Mouse (Mus musculus) megakaryocyte-erythroid progenitor cell, adult 5-6 weeks (primary cell): ENCODE measurements around the gene Astl. TPM values are rescaled to one million over a fixed set of nuclear protein-coding genes. Genes with fewer than 3 reads are reported as not detected.

Experiments used
- ATAC-seq: replicated peaks from 2 replicates; pipeline ENCODE4 v1.8.0; 2016; ENCODE audit warnings: mild to moderate bottlenecking, inconsistent platforms; ENCODE audit not compliant: severe bottlenecking, poor library complexity, low FRiP score, low TSS enrichment
- total RNA-seq, 2 experiments: library from RNA; stranded (forward) in 1 of 2; stranded (reverse) in 1 of 2; fragments of 200-1000, 215-1000 nt in 1 of 2; fragments of >200 nt in 1 of 2; fragmentation: Nextera tagmentation in 1 of 2; gene quantifications; 2 replicates each; pipeline ENCODE4 v1.2.3; 2014 to 2017

The Astl gene
- total RNA-seq (2014; fragmentation: Nextera tagmentation) (0.40 TPM in 1 of 2 replicates, not detected in the other), total RNA-seq (2017) (not detected in 2 replicates)

DNA sequence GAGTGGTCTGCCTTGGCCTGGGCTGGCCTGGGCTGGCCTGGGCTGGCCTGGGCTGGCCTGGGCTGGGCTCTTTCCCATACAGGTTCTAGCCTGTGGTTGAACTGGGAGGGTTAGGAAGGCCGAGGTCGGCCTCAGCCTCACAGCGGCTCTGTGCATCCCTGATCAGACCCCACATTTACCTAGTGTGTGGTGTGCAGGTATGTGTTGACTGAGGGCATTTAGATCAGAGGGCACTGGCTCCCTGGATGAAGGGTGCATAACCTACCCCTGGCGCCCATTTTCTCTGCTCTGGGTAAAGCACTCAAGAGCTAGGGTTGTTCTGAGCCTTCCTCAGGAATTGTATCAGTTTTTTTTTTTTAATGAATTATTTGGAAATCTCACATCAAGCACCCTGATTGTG is at the start of gene Astl:
Astl (plus strand) TSS at position 224 of the 400 bp plus-strand sequence.
- ATAC-seq: no peak

DNA sequence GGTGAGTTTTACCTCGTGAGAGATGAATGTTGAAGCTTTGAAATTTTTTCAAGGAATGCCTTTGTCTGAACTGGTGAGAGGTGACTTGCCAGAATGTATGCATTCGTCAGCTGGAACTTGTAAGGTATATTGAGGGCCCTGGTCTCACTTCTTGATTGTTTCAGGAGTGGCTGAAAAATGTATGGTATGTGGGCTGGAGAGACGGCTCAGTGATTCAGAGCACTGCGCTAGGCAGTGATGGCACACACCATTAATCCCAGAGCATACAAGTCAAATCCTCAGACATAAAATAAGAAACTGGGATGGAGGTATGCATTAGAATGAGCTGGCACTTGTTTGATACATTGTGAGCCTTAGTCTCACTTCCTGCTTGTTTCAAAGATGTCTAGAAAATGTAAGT is 46.2 kb upstream of the Astl start:
- no peak for ATAC-seq

DNA sequence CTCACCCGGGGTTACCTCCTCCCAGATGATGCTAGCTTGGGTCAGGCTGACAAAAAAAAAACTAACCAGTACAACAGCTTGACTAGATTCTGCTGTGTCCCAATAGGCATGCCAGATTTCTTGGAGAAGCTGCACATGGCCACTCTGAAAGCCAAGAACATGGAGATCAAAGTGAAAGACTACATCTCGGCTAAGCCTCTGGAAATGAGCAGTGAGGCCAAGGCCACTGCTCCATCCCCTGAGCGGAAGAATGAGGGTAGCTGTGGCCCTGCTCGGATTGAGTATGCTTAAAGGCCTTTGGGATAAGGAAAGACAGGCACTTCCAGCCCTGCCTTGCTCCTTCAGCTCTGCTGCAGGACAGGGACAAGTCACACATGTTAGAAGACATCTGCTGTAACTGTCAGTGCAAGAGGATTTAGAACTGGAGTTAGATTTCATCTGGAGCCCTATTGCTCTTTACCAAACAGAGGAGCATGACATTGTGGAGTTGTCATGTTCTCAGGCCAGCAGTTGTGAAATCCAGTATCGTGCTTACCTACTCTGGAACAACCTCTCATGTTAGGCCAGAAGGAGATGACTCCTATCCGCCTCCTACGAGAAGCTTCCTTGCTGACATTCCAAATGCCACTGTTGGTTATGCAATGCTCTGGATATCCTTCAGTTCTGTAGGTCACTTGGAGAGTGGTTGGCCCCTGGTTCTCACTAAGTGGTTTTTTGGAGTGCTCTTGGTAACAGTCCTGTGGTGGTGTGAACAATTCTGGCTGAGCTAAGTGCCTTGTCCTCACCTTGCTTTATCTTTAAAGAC is 41.2 kb upstream of the Astl start:
- no peak for ATAC-seq

DNA sequence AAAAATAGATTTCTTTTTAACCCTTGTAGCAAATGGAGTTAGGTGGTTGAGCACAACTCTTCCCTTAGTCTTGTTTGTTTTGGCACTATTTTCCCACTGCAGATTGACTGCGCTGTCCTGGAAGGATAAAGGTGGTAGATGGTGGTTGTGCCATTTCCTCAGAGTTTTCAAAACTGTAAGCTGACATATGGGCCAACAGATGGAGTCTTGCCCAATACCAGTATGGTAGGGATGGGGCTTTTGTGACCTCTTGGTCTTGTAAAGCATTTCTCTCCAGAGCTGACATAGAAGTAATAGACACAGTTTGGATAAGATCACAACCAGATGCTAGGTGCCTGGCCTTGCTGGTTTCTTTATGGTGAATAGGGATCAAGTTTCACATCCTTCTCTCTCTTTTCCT is 40.4 kb upstream of the Astl start:
- ATAC-seq: no peak

DNA sequence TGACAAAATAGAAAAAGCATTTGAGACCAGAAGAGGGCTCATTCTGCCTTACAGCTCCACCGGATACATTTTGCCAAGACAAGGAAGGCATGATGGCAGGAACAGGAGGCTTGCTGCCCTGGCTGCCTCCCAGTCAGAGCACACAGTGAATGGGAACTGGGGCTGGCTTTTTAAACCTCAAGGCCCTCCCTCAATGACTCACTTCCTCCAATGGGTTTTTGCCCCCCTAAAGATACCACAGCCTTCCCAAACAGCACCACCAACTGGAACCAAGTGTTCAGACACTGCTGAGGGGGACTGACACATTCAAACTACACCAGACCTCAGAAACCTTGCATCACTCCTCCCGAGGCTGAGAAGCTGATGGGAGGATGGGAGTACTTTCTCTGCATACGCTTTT is 37.7 kb upstream of the Astl start:
- ATAC-seq: no peak

DNA sequence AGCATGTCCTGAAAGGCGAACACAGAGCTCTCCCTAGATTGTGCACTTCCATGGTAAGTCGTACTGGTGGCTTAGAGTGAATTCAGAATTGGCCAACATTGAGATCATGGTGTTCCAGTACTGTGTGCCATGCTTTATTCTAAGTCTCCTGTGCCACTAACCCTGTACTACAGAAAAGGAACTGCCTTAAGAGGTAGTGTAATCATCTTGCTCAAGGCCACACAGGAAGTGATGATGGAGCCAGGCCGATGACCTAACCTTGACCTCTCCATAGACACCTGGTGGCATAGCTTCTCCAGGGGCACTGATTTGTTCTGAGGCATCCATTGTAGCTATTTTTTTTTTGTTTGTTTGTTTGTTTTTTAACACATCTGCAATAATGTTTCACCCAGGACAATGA is 36.6 kb upstream of the Astl start:
- peak; percentile 28; the same call in 1 of the 2 replicates for ATAC-seq

GRCm38 (mm10) chr2:127304192-127304591 is 34.2 kb upstream of the Astl start:
- ATAC-seq: 0 out of 2 replicates have a peak, but pooled peaks have one; percentile 42

DNA sequence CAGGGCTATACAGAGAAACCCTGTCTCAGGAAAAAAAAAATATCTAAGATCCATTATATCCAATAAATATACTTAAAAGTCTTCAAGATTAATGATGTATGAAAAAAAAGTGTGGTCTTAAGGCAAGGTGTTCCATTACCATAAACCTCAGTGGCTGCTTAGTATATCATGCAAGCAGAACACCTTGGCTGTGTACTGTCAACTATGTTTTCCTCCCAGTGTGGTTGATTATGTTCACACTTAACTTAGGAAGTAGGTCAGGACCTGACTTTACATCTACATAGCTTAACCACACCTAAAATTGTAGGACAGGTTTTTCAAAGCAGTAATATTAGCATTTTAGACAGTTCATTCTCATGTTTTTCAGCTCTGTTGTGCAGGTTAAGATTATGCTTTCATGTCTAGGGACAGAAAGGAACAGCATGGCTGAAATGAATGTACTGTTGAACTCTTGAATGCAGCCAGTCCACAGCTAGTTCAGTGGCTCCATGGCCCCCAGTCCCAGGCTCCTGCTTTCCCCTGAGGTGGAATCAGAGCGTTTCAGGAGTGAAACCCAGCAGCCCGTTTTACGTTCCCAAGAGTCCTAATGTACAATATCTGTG is 33.7 kb upstream of the Astl start:
- ATAC-seq: peak; percentile 67

- no peak for ATAC-seq
Observed at GRCm38 (mm10) chr2:127306123-127306522, 32.3 kb upstream of the Astl start.

DNA sequence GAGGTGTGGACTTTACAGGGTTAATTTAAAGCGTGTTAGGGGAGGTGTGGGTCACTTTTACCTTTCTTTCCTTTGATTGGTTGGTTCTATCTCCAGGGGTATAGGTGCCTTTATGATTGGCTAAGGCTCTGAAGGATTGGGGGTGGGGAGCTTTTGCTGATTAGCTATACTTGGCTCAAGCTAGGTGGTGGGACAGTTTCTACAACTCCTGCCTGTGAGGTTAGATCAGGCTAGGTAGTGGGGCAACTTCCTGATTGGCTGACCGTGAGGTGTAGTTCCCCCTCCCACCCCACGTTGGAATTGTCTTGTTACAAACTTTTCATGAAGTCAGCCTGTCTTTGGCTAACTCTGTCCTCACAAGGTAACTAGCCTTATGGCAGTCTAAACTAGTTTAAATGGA is 31.3 kb upstream of the Astl start:
- no peak for ATAC-seq

GRCm38 (mm10) chr2:127308660-127309059 is 29.8 kb upstream of the Astl start:
- peak; percentile 71; the same call in 1 of the 2 replicates for ATAC-seq

DNA sequence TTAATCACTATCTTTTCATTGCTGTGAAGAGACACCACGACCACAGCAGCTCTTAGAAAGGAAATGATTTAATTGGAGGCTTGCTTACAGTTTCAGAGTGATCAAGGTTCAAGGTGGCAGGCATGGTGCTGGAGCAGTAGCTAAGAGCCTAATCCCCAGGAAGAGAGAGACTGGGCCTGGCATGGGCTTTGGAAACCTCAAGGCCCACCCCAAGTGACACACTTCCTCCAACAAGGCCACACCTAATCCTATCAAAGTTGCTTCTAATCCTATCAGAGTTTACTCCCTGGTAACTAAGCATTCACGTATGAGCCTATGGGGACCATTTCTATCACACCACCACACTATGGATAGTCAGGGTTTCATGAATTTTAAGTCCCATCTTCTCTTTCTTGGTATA is 28.2 kb upstream of the Astl start:
- ATAC-seq: no peak

GRCm38 (mm10) chr2:127310685-127311084 is 27.8 kb upstream of the Astl start:
- ATAC-seq: no peak

- ATAC-seq: no peak
Observed at GRCm38 (mm10) chr2:127311193-127311592, 27.2 kb upstream of the Astl start.

- no peak for ATAC-seq
Observed at GRCm38 (mm10) chr2:127312801-127313200, 25.6 kb upstream of the Astl start.

GRCm38 (mm10) chr2:127313878-127314277 is 24.6 kb upstream of the Astl start:
- ATAC-seq: no peak

GRCm38 (mm10) chr2:127314467-127315154 is 23.8 kb upstream of the Astl start:
- ATAC-seq: no peak; the same call in 1 of the 2 replicates

GRCm38 (mm10) chr2:127315155-127315470 is 23.3 kb upstream of the Astl start:
- ATAC-seq: no peak

DNA sequence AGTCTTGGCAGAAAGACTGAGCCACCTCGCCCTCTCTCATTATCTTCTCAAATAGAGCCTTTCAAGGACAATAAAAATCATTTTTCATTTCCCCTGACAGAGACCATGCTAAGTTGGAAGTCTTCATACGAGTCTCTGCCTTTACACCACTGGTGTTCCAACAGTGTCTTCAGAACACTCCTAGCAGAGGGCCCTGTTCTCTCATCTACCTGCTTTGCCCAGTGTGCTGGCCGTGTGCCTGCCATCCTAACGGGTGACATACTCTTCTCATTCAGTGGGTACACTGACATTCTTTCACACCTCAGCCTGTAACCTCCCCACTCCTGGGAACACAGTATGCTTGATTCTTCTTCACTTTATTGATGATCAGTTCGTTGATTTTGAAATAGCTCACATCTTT is 22.0 kb upstream of the Astl start:
- ATAC-seq: no peak

DNA sequence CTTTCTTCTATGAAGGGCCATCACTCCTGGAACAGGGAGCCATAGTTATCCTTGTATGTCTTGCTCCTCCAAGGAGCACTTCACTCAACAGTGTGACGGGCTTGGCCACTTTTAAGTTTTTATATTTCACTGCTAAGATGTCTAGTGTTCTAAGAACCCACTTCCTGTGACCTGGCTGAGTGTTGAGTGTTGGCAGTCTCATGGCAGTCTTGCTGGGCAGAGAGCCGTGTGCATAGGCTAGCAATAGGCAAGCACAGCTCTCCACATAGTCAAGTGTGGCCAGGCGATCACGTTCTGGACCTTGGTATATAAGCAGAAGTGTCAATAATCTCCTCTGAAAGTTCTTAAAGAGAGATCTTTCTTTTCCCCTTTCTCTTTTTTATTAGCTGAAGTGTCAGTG is 20.3 kb upstream of the Astl start:
- no peak for ATAC-seq

GRCm38 (mm10) chr2:127319071-127319470 is 19.4 kb upstream of the Astl start:
- ATAC-seq: no peak
